Mouse (Mus musculus) mature B cell (primary cell): ENCODE results near the gene Gal.

ENCODE experiments used
- in situ Hi-C: fragments of 300-500 bp; cut with MboI; formaldehyde crosslinking; loops from 2 replicates; pipeline ENCODE4 v1.14.3; 2019

Gene Gal

GRCm38 (mm10) chr19:3422488-3422887 is 8.1 kb upstream of the Gal start:
- in situ Hi-C loops: no loop called here

DNA sequence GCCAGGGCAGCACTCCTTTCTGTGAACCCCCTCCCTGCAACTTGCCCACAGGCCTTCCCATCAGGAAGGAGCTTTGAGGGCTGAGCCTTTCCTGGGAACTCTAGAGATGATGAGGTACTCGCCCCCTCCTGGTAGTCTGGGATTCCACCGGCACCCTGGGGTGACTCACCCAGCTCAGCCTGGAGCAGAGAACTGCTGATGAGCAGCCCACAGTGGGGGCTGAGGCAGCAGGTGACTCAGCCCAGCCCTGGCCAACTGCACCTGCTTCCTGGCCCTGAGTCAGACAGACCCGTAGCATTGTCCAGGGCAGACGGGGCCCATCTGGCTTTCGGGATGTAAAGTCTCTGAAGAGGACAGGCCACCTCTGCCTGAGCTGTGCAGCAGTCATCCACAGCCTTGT is 4.9 kb upstream of the Gal start:
- in situ Hi-C loops: no loop called here

- in situ Hi-C loops: no loop called here
Observed at GRCm38 (mm10) chr19:3405531-3406281, 8.6 kb downstream of the Gal start.

DNA sequence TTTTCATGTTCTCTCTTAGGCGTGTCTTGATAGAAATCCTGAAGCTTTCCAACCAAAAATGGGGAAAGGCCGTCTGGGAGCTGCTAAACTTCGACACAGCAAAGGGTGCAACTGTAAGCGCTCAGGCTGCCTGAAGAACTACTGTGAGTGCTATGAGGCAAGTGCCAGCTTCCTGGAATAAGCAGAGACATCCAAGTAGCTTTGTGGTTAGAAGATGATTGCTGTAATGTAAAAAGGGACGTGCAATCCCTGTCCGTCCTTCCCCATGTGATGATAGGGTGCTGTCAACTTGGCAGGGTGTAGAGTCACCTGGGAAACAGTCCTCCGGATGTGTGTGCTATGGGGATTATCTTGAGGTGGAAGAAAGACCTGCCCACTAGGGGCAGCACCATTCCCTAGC is 10.3 kb downstream of the Gal start:
- in situ Hi-C loops: no loop called here

GRCm38 (mm10) chr19:3402390-3402789 is 12.0 kb downstream of the Gal start:
- in situ Hi-C loops: no loop called here

DNA sequence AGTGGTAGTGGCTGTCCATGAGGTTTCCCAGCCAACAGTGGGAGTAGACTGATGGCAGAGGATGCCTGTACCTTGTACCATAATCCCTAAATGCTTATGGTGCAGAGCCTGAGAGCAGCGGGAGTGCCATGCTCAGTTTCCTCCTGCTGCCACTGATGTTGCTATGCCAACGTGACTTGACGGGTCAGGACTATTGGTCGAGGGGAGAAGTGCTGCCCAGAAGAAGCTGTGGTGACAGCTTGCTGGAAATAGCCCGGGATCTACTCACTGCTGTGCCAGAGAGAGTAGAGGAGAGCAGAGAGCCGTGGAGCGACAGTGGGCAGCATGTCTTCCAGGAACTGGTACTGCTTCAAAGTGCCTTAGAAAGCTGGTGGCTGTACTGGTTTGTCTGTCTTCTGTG is 12.4 kb downstream of the Gal start:
- in situ Hi-C loops: no loop called here

DNA sequence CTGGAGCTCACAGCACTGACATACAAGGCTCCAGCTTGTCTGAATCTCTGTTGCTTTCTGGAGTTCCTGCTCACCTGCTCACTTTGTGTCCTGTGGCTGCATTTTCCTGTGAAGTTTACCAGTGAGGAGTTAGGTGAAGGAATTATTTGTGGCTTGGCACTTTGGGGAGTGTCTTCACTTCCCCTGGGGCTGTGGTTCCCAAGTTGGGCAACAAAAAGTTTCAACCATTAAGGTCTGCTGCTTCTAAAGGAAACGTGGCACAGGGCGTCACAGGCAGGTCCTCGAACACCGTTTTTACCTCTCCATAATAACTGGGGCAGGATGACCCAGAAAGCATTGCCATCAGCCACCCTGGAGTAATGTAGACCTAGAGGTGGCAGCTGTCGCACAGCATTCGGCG is 12.8 kb downstream of the Gal start:
- in situ Hi-C loops: no loop called here

DNA sequence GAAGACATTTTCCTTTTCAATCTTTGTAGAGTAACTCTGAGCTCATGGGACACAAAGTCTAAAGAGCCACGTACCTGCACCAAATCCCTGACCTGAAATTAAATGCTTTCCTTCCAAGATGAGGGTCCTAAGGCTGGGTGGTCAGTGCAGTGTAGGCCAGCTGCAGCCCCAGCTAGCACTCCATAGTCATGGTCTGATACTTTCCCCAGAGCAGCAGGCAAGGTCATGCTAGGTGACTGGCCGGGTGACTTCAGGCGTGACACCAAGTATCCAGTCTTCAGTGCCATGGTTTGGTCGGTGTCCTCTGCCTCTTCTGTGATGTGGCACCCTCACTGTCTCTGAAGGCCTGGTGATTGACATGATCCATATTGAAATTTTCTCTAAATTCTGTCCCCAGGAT is 14.3 kb downstream of the Gal start:
- in situ Hi-C loops: no loop called here

GRCm38 (mm10) chr19:3394216-3394615 is 20.1 kb downstream of the Gal start:
- in situ Hi-C loops: no loop called here

DNA sequence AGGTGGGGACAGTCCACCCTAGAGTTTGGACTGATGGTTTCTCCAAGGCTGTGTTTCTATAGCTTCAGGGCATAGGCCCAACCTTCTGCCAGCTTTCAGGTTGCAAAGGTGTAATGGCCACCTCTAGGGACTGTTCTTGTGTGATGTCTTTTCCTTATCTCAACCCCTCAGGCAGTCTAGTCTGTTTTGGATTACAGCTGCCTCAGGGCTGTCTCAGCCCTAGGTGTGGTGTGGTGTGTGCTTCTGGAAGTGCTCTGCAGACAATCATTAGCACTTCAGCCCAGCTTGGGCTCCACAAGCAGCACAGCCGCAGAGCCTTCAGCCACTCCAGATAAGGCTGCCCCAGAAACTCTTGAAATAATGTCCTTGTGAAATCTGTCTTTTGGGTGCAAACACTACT is 22.0 kb downstream of the Gal start:
- in situ Hi-C loops: no loop called here

DNA sequence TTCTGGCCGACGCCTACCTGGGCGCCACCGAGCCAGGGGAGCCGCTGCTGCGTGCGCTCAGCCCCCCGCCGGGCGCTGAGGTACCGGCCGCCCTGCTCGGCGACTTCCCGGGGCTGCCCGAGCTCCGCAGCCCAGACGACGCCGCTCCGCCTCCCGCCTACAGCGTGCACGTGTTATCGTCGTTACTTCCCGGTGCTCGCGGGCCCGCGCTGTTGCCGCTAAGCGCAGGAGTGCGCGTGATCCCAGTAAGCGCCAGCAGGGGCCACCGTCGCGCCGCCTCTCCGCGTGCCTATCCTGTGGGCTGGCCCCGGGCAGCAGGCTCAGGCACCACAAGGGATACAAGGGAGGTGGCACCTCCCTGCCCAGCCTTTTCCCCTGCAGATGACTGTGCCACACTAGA is 25.3 kb downstream of the Gal start:
- in situ Hi-C loops: no loop called here

GRCm38 (mm10) chr19:3388629-3389057 is 25.7 kb downstream of the Gal start, which contains the start of gene Tesmin:
Tesmin (plus strand) TSS chr19:3388857.
- in situ Hi-C loops: no loop called here

- in situ Hi-C loops: no loop called here
Observed at GRCm38 (mm10) chr19:3388061-3388460, 26.3 kb downstream of the Gal start.

DNA sequence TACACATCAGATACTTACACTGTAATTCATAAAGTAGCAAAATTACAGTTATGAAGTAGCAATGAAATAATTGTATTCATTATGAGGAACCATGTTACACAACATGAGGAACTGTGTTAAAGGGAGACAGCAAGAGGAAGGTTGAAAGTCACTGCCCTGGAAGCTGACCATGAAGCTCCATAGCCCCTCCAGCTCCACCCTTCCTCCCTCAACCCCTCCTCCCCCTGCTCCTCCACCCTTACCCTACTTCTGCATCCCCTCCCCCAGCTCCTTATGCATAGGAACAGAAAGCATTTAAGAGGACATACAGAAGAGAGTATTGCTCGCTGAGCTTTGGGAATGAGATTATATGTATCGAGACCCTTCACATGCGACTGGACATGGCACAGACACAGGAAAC is 35.7 kb downstream of the Gal start:
- in situ Hi-C loops: no loop called here

GRCm38 (mm10) chr19:3376966-3377715 is 37.2 kb downstream of the Gal start:
- in situ Hi-C loops: no loop called here

- in situ Hi-C loops: no loop called here
Observed at GRCm38 (mm10) chr19:3375945-3376495, 38.3 kb downstream of the Gal start.

GRCm38 (mm10) chr19:3374028-3374427 is 40.3 kb downstream of the Gal start:
- in situ Hi-C loops: no loop called here

DNA sequence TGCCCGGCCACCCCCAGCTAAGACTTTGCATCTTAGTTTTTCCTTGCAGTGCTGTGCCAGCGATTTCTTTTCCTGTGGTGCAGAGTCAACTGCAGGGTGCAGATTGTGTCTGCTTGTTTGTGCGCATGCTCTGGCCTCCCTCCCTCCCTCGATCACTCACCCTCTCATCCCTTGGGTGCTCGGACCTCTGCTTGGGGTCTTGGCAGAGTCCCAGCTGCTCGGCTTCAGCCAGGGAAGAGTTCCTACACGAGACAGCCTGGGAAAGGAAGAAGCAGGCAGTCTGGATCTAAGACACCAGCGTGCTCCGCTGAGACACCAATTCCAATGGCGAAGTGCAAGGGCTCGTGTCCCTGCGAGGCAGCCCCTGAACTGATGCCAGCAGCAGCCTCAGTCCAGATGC is 41.0 kb downstream of the Gal start:
- in situ Hi-C loops: no loop called here

DNA sequence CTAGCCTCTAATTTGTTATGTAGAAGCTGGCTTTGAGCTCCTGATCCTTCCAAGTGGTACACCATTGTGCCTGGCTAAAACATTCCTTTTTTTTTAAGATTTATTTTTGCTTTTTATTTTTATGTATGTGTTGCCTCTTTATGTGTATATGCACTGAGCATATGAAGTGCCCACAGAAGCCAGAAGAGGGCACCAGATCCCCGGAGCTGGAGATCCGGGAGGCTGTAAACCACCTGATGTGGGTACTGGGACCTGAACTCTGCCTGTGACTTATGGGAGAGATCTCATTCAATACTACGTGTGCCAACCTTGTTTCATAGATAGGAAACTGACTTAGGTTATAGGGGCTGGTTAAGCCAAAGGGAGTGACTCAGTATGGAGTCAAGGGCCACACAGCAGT is 46.1 kb downstream of the Gal start:
- in situ Hi-C loops: no loop called here

DNA sequence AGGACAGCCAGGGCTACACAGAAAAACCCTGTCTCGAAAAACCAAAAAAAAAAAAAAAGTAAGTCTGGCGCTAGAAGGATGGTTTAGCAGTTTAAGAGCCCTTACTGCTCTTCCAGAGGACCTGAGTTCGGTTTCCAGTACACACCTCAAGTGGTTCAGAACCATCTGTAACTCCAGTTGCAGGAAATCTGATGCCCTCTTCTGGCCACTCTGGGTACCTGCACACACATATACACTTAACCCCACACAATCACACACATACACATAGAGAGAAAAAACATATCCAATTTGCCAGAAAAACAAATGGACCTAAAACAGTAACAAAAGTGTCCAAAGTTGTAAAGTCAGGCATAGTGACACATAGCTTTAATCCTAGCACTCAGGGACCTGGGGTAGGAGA is 49.3 kb downstream of the Gal start:
- in situ Hi-C loops: no loop called here

GRCm38 (mm10) chr19:3363510-3363909 is 50.8 kb downstream of the Gal start:
- in situ Hi-C loops: no loop called here
